Mouse (Mus musculus): Measurements from ENCODE around the gene Hapln1. TPM values are rescaled to one million over a fixed set of nuclear protein-coding genes. Genes with fewer than 3 reads are reported as not detected.

Gene Hapln1
- polyA plus RNA-seq, 1 experiment: 0.25 TPM

DNA sequence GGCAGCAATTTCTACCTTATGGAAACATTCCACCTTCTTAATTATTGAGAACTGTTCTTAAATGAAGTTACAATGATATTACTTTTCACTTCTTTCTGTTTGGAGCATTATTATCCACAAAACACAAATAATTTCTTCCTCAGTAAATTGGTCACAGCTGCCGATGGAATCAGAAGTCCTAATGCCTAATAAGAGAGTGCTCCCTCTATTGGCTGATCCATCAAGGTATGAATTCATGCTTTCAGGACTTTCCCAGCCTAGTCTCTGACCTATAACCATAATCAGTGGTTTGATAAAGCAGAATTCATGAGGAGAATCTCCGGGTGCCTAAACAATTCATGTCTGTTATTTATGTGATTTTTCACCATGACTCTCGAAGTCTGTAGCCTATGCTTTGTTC, 79.5 kb downstream of the Hapln1 start:
- Histone ChIP-seq H3K4me3 (replicated peaks; ENCODE audit: control insufficient read depth, low read depth, low read length) (no peak overlapping the region), H3K27ac (ENCODE audit: control insufficient read depth, insufficient read depth, low read depth, low read length, poor library complexity) (no peak overlapping the region), H3K4me1 (ENCODE audit: control insufficient read depth, insufficient read depth, low read length) (no peaks in the 10 kb centered on the region)
- TF ChIP-seq CTCF (IDR thresholded peaks at IDR 0.05; ENCODE audit: control insufficient read depth, insufficient read depth, low read length): no peak
- TF ChIP-seq POLR2A (IDR thresholded peaks at IDR 0.05; ENCODE audit: borderline replicate concordance, control insufficient read depth, low read depth, low read length): no peak
- WGBS: 71% methylated on average over 3 of the region's 3 CpGs

DNA sequence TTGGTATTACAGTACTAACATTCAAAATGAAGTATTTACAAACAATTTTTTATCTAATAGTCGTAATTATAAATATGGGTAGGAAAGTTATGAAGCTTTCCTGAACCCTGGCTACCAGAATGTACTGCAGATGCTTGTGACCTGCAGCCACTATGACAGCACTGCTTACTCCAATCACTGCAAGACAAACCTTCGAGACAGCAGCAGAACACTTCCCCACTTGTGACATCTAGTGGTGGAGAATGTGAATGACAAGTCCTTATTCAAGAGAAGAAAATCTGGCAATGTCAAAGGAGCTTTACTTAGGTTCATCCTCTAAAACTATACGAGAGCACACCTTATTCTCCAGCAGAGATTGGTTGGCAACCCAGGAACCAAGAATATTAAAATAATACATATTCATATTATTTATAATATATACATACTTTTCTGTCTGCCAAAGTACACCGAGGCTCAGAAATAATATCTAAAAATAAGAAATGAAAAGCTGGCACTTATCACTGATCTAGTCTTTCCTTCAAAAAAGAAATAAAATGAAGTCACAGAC, 94.6 kb downstream of the Hapln1 start:
- WGBS: 30% methylated on average over 4 of the region's 4 CpGs
- H3K4me3 ChIP-seq (replicated peaks; ENCODE audit: control insufficient read depth, low read depth, low read length): no peak overlapping the region

DNA sequence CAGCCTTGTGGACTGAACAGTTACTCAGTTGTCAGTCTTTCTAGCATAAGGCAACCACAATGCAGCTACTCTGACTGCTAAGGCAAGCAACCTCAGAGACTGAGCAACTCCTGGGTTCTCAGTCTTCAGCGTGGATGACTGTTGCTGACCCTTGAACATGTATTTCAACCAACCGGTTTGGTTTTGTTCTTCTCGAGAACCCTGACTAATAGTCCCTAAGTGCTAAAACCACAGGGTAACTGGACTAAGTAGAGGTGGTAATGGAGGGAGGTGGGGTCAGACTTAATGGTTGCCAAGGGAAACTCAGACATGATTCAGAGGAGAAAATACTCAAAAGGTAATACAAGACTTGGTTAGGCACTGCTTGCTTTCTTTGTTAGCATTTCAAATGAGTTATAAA, 97.4 kb downstream of the Hapln1 start:
- WGBS: 72% methylated on average over 3 of the region's 3 CpGs
- TF ChIP-seq CTCF (IDR thresholded peaks at IDR 0.05; ENCODE audit: control insufficient read depth, insufficient read depth, low read length): no peak
- TF ChIP-seq POLR2A (IDR thresholded peaks at IDR 0.05; ENCODE audit: borderline replicate concordance, control insufficient read depth, low read depth, low read length): no peak

More for the DNA sequence above, 94.6 kb downstream of the Hapln1 start:
- H3K27ac ChIP-seq (ENCODE audit: control insufficient read depth, insufficient read depth, low read depth, low read length, poor library complexity): no peak overlapping the region
- H3K4me1 ChIP-seq (ENCODE audit: control insufficient read depth, insufficient read depth, low read length): no peaks in the 10 kb centered on the region
- TF ChIP-seq POLR2A (IDR thresholded peaks at IDR 0.05; ENCODE audit: borderline replicate concordance, control insufficient read depth, low read depth, low read length) (no peak), CTCF (IDR thresholded peaks at IDR 0.05; ENCODE audit: control insufficient read depth, insufficient read depth, low read length) (0 out of 2 replicates have a peak, but pooled peaks have one; percentile 6)

DNA sequence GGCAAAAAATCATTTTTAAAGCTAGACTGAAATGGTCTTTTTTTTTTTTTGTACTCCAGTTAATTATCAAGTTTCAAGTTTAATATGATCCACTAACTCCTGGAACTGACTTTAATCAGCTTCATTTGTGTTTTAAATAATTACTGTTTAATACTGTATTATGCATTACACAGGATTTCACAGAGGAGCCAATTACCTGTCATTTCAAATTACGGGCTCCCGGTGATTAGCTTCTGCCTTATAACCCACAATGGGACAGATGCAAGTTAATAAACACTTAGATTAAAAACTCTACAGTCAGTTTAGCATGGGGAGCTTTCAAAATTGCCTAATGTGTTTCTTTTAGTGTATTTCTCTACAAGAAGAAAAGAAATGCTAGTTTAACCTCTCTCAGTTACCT, 106.0 kb downstream of the Hapln1 start:
- Histone ChIP-seq H3K27ac (ENCODE audit: control insufficient read depth, insufficient read depth, low read depth, low read length, poor library complexity) (no peak overlapping the region), H3K4me3 (replicated peaks; ENCODE audit: control insufficient read depth, low read depth, low read length) (no peak overlapping the region), H3K4me1 (ENCODE audit: control insufficient read depth, insufficient read depth, low read length) (no peaks in the 10 kb centered on the region)
- TF ChIP-seq POLR2A (IDR thresholded peaks at IDR 0.05; ENCODE audit: borderline replicate concordance, control insufficient read depth, low read depth, low read length) (no peak), CTCF (IDR thresholded peaks at IDR 0.05; ENCODE audit: control insufficient read depth, insufficient read depth, low read length) (no peak)
- 89% methylated on average over 2 of the region's 2 CpGs for WGBS

More for the DNA sequence above, 97.4 kb downstream of the Hapln1 start:
- no peak overlapping the region for H3K27ac ChIP-seq (ENCODE audit: control insufficient read depth, insufficient read depth, low read depth, low read length, poor library complexity)
- no peaks in the 10 kb centered on the region for H3K4me1 ChIP-seq (ENCODE audit: control insufficient read depth, insufficient read depth, low read length)
- H3K4me3 ChIP-seq (replicated peaks; ENCODE audit: control insufficient read depth, low read depth, low read length): no peak overlapping the region

DNA sequence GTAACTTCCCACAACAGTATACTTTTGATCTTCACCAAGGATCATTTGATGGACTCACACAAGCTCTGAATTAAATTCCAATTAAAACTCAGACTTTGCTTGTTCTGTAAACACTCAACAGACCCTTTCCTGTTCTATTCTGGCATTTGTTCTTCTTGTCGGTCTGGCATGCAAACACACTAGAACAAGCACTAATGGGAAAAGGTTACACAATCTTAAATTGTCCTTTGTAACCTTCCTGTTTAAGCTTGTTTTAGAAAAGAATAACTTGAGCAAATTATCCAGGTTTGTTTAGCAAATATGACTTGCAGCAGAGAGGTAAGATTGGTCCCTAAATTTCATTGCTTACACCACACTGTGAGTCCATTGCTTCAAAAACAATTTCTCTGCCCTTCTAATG, 113.2 kb downstream of the Hapln1 start:
- 10% methylated on average over 1 of the region's 1 CpGs for WGBS
- H3K4me1 ChIP-seq (ENCODE audit: control insufficient read depth, insufficient read depth, low read length): no peaks in the 10 kb centered on the region
- no peak for TF ChIP-seq POLR2A (IDR thresholded peaks at IDR 0.05; ENCODE audit: borderline replicate concordance, control insufficient read depth, low read depth, low read length)
- TF ChIP-seq CTCF (IDR thresholded peaks at IDR 0.05; ENCODE audit: control insufficient read depth, insufficient read depth, low read length): no peak
- no peak overlapping the region for H3K4me3 ChIP-seq (replicated peaks; ENCODE audit: control insufficient read depth, low read depth, low read length)
- no peak overlapping the region for H3K27ac ChIP-seq (ENCODE audit: control insufficient read depth, insufficient read depth, low read depth, low read length, poor library complexity)

DNA sequence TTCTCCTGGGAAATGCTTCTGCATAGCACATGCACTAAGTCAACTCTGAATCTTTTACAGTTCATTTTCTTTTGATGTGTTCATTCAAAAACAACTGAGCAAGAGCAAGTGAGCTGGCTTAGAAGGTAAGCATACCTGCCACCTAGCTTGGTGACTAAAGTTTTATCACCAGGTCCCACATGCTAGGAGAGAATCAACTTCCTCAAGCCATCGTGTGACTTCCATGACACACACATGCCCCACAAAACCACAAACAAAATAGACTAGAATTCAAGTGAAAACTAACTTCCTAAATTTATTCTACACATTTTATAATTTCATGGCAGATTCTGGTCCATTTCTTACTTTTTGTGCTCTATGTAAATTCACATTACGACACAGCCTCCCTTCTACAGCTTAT, 113.7 kb downstream of the Hapln1 start:
- 33% methylated on average over 2 of the region's 2 CpGs for WGBS
- TF ChIP-seq POLR2A (IDR thresholded peaks at IDR 0.05; ENCODE audit: borderline replicate concordance, control insufficient read depth, low read depth, low read length): no peak
- Histone ChIP-seq H3K27ac (ENCODE audit: control insufficient read depth, insufficient read depth, low read depth, low read length, poor library complexity) (no peak overlapping the region), H3K4me3 (replicated peaks; ENCODE audit: control insufficient read depth, low read depth, low read length) (no peak overlapping the region), H3K4me1 (ENCODE audit: control insufficient read depth, insufficient read depth, low read length) (no peaks in the 10 kb centered on the region)

DNA sequence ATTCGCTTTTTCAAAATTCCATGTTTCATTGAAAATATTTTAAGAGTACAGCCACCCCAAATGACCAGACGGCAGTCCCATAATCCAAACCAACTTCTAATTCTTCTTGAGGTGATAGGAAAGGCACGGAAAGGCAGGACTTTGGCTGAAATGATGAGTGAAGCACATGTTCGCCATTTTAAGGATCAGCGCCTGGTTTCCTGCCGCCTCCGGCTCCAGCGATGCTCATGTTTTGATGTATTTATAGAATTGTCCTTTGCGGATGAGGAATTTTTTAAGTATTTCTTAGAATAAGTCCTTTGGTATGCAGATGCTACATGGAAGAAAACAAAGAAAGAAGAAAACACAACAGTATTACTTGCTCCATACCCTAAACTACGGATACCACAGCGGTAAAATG, 117.5 kb downstream of the Hapln1 start:
- TF ChIP-seq POLR2A (IDR thresholded peaks at IDR 0.05; ENCODE audit: borderline replicate concordance, control insufficient read depth, low read depth, low read length) (no peak), CTCF (IDR thresholded peaks at IDR 0.05; ENCODE audit: control insufficient read depth, insufficient read depth, low read length) (no peak)
- 91% methylated on average over 11 of the region's 11 CpGs for WGBS
- Histone ChIP-seq H3K4me1 (ENCODE audit: control insufficient read depth, insufficient read depth, low read length) (no peaks in the 10 kb centered on the region), H3K27ac (ENCODE audit: control insufficient read depth, insufficient read depth, low read depth, low read length, poor library complexity) (no peak overlapping the region), H3K4me3 (replicated peaks; ENCODE audit: control insufficient read depth, low read depth, low read length) (no peak overlapping the region)

Other genes starting within 250 kb of the Hapln1 start
- gene Vcan, start 202.7 kb downstream of the Hapln1 start, polyA plus RNA-seq (2011; ENCODE audit: insufficient read depth, insufficient read length, low replicate concordance, missing spikeins): 1.6 and 3.5 TPM in 2 replicates